Mouse (Mus musculus) hindbrain, embryonic 16.5 days (tissue): ENCODE results near the gene Mettl24. TPM values are rescaled to one million over a fixed set of nuclear protein-coding genes. Genes with fewer than 3 reads are reported as not detected.
"Not testable (repeated sequence)": the region's sequence is repeated elsewhere in the genome, so short reads cannot be mapped to it uniquely, and the experiment has no call there.

ENCODE experiments used
- ATAC-seq: fragments of 200-750 bp; cut with Nextera tagmentation; 2 replicates; pipeline ENCODE4 v1.8.0; 2017; ENCODE audit warnings: moderate TSS enrichment, moderate library complexity
- H3K27ac ChIP-seq: fragments of 300-500 bp; sonication (generic); 2 replicates; pipeline ENCODE4 v1.5.1; 2014; ENCODE audit warnings: low read depth, mild to moderate bottlenecking, control low read depth, low read length, moderate library complexity
- H3K27me3 ChIP-seq: fragments of 300-500 bp; sonication (generic); replicated peaks from 2 replicates; pipeline ENCODE4 v1.6.1; 2014; ENCODE audit warnings: low read length; ENCODE audit not compliant: control insufficient read depth, insufficient read depth
- H3K36me3 ChIP-seq: fragments of 300-500 bp; sonication (generic); 2 replicates; pipeline ENCODE4 v1.6.1; 2014; ENCODE audit warnings: mild to moderate bottlenecking, low read length, moderate library complexity, mixed read lengths; ENCODE audit not compliant: control insufficient read depth, insufficient read depth
- H3K4me1 ChIP-seq: fragments of 300-500 bp; sonication (generic); 2 replicates; pipeline ENCODE4 v1.6.1; 2014; ENCODE audit warnings: low read depth, low read length; ENCODE audit not compliant: control insufficient read depth, insufficient read depth
- H3K4me2 ChIP-seq: fragments of 300-500 bp; sonication (generic); 2 replicates; pipeline ENCODE4 v1.6.1; 2014; ENCODE audit warnings: mild to moderate bottlenecking, low read length, control low read depth, moderate library complexity
- H3K4me3 ChIP-seq: fragments of 300-500 bp; sonication (generic); 2 replicates; pipeline ENCODE4 v1.5.1; 2014; ENCODE audit warnings: mild to moderate bottlenecking, low read length, control low read depth, moderate library complexity
- H3K9ac ChIP-seq: fragments of 300-500 bp; sonication (generic); 2 replicates; pipeline ENCODE4 v1.6.1; 2014; ENCODE audit warnings: low read depth, mild to moderate bottlenecking, control low read depth, low read length, moderate library complexity
- H3K9me3 ChIP-seq: fragments of 300-500 bp; sonication (generic); 2 replicates; pipeline ENCODE4 v1.6.1; 2014; ENCODE audit warnings: mild to moderate bottlenecking, low read length, moderate library complexity; ENCODE audit not compliant: control insufficient read depth
- WGBS: fragments of 180-500 bp; shearing (Covaris S2); extraction: QIAGEN DNeasy Blood & Tissue Kit; methylation state at CpG from one replicate; pipeline ENCODE4 v1.1.7; 2014; 5-methylcytosine and 5-hydroxymethylcytosine counted together
- polyA plus RNA-seq: library from polyadenylated mRNA; unstranded; fragments of >200 nt; fragmentation: Nextera tagmentation; extraction: Ambion mirVana; gene quantifications from 2 replicates; pipeline ENCODE4 v1.2.1, GENCODE M21; 2015

Gene Mettl24
- polyA plus RNA-seq, 1 experiment from 2014 or later = 0.84 TPM

DNA sequence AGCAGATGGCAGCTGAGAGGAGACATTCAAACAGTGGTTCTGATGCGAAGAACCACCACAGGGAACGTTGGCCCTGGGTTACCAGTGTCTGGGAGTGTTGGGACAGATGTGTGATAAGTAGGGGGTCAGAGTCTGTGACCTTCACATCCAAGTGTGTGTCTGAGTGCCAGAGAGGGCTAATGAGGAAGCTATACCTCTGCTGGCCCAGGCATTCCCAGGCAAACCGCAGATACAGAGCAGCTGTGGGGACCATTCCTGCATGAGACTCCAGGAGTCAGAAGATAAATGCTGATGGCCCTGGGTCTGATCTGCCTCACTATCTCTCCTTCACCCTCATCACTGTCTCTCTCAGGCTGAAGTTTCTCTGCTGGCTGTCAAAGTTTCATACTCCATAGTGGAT, 57.6 kb downstream of the Mettl24 start:
- WGBS = 66% methylated on average over 3 of the region's 3 CpGs
- ATAC-seq = no peak
- Histone ChIP-seq H3K4me1 (peaks cover 10% of the 10 kb centered on the region), H3K4me2 (no peak overlapping the region), H3K27ac (no peak overlapping the region), H3K9me3 (no peaks in the 10 kb centered on the region), H3K4me3 (no peak overlapping the region), H3K27me3 (no peaks in the 10 kb centered on the region), H3K36me3 (no peaks in the 10 kb centered on the region), H3K9ac (no peak overlapping the region)

DNA sequence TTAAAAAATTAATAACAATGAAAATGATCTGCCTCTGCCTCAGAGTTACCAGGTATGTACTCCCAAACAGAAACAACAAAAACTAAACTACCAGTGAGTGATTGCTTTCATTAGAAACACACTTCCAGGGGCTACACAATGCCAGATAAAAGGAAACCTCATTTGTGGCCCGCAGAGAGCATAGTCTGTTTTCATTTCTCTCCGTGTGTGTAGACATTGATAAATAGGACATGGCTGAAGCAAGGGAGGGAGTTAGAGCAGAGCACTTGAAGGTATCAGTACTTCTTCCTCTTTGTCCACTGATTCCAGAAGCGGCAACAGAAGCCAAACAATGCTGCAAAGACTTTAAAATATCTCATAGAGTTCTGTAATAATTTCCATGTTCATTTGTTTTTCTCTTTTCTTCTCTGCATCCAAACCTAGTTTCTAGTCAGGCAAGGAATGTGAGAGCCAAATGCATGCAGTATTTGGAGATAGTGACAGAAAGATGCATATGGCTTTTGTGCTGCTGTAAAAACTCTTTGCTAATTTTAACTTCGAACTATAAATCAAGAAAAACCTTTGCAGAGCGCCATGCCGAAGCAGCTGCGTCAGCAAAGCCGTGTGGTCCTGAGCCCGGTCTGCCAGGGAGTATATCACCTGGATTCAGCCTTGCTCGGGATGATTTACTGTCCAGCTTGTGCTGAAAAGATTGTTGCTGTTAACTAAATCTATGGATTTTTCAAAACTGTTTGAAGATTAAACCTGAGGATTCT, 67.4 kb downstream of the Mettl24 start:
- Histone ChIP-seq H3K9me3 (no peaks in the 10 kb centered on the region), H3K27me3 (no peaks in the 10 kb centered on the region), H3K27ac (no peak overlapping the region; the same call in 1 of the 2 replicates), H3K36me3 (no peaks in the 10 kb centered on the region), H3K4me1 (peaks cover 11% of the 10 kb centered on the region), H3K4me2 (peak overlapping the region; percentile 38), H3K4me3 (no peak overlapping the region), H3K9ac (no peak overlapping the region)
- ATAC-seq = peak; percentile 78
- WGBS = 54% methylated on average over 10 of the region's 10 CpGs

DNA sequence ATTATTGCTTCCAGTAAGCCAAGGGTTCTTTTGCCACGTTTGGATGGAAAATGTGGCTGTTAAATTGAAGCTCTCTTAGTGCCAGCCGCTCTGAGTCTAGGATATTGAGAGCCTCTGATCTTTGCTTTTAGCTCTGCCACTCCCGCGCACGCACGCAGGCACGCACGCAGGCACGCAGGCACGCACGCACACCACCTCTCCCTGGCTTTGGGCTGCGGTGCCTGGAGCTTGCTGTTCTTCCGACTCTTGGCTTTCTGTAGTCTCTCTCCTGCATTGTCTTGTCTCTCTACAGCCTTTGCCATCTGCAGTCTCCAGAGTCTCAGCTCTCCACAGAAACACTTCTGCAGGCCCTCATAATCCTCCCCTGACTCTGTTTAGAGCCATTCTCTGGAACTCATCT, 68.1 kb downstream of the Mettl24 start:
- peak overlapping the region; percentile 56 for H3K27ac ChIP-seq
- no peaks in the 10 kb centered on the region for H3K9me3 ChIP-seq
- no peak overlapping the region for H3K4me3 ChIP-seq
- no peaks in the 10 kb centered on the region for H3K36me3 ChIP-seq
- H3K4me1 ChIP-seq = peaks cover 11% of the 10 kb centered on the region
- WGBS = 64% methylated on average over 13 of the region's 13 CpGs
- H3K9ac ChIP-seq = peak overlapping the region; percentile 41; the same call in 1 of the 2 replicates
- peak overlapping the region; percentile 38 for H3K4me2 ChIP-seq
- H3K27me3 ChIP-seq = no peaks in the 10 kb centered on the region
- peak; percentile 69; the same call in 1 of the 2 replicates for ATAC-seq

DNA sequence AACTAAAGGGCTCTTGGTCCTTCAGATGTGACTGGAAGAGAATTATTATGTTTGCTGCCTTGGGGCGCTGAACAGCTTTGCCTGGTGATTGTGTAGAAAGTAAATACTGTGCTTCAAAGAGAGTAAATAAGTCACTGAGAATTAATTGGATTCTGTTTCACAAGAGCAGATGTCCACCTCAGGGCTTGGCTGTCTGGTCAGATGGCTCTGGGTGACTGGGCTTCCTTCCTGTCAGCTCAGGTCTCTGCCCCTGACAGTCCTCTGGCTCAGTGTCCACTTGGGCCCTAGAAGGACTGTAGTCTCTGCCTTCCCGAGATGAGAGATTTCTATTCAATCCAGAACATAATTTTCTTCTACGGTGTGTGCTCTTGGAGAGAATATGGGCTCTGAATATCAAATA, 70.0 kb downstream of the Mettl24 start:
- Histone ChIP-seq H3K27me3 (no peaks in the 10 kb centered on the region), H3K36me3 (no peaks in the 10 kb centered on the region), H3K9ac (no peak overlapping the region), H3K27ac (no peak overlapping the region), H3K9me3 (no peaks in the 10 kb centered on the region), H3K4me3 (no peak overlapping the region), H3K4me2 (no peak overlapping the region), H3K4me1 (peaks cover 11% of the 10 kb centered on the region)
- no peak for ATAC-seq
- 68% methylated on average over 3 of the region's 3 CpGs for WGBS

DNA sequence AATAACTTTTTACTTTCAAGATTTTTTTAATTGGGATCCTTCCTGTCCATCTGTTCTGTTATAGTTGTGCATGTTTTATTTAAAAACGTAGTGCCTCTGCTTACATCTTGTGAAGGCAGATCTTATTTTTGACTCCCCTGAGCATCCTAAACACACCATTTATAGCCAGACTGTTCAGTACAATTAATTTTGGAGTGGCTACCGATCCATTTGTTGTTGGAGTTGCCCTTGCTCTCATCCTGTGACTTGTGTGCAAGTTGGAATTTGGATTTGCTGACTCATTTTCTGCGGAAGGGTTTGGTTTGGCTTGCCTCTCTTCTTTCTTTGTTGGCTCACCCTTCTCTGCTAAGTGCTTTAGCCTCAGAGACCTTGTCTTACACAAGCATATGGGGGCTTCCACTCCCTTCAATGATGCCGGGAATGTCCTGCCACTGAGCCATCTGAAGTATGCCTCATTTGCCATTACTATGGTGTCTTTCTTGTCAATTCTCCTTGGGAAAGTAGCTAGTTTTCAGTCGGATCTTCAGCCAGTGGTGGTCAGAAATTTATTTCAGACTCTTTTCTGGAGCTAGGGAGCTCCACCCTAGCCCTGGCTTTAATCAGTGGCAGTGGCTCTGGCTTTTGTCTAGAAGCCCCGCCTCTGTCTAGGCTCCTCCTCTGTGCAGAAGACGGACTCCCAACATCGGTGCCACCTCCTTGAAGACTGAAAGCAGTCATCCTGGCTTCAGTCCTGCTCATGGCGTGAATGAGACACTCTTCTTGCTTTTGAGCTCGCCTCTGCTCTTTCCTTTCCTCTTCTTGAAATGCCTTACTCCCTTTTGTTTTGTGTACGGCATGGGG, 75.3 kb downstream of the Mettl24 start:
- Histone ChIP-seq H3K9ac (no peak overlapping the region), H3K36me3 (no peaks in the 10 kb centered on the region), H3K4me2 (no peak overlapping the region), H3K9me3 (no peaks in the 10 kb centered on the region), H3K27me3 (no peaks in the 10 kb centered on the region), H3K27ac (no peak overlapping the region), H3K4me3 (no peak overlapping the region), H3K4me1 (no peaks in the 10 kb centered on the region)
- 84% methylated on average over 11 of the region's 11 CpGs for WGBS
- ATAC-seq = no peak

DNA sequence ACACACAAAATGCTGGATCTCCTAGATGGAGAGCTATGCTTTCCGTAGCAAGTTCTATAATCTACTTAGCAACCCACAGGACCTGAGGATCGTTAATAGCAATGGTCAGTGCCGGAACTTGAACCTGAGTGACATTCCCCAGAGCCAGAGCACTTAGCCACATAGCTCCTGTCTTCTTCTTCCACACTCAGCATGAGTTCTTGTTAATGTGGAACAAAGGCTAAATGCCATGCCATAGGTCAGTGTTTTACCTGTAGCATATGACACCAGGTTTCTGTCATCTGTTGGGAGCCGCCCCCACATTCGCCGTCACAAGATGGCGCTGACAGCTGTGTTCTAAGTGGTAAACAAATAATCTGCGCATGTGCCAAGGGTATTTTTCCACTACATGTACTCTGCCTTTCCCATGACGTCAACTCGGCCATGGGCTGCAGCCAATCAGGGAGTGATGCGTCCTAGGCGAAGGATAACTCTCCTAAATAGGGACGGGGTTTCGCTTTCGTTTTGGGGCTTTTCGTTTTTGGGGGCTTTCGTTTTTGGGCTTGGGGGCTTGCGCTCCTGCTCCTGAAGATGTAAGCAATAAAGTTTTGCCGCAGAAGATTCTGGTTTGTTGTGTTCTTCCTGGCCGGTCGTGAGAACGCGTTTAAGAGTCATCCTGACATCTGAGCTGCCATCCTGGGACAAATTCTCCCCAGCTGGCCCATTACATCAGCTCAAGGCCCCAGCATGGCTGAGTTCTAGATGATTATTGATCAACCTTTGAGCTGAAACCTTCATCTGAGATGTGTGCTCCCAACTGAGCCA, 76.5 kb downstream of the Mettl24 start:
- not testable (repeated sequence) for H3K27me3 ChIP-seq, H3K9ac ChIP-seq, H3K27ac ChIP-seq, H3K9me3 ChIP-seq, ATAC-seq, H3K4me1 ChIP-seq, H3K4me2 ChIP-seq, H3K36me3 ChIP-seq, H3K4me3 ChIP-seq
- 95% methylated on average over 20 of the region's 23 CpGs for WGBS

DNA sequence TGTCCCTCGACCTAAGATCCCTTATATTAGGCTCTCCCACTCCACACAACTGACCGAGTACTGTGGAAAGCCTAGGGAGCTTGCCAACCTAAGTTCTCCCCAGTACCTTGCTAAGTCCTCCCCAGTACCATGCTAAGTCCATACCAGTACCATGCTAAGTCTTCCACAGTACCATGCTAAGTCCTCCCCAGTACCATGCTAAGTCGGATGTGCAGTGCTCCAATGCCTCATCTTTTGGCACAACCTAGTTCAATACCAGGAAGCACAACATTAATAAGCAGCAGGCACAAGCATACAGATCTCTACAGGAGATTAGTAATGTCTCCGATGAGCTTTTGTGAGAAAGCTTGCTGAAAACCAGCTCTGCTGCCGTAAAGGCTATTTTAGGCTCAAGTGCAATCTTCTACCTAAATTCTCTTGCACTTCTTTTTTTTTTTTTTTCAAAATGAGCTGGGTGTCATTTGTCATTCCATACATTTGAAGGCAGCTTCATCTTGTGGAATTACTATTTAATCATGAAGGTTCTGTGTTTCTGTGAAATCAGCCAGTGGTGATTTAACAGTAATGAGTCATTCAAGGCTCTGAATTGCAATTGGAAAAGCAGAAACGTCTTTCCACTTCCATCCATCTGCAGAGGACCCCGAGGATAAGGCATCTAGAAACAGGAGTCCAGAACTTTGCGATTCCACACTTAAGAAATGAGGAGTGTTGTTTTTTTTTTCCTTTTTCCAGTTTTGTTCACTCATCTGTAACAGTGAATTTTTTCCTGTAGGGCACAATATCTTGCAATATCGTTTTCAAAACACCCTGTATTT, 77.3 kb downstream of the Mettl24 start:
- Histone ChIP-seq H3K4me2 (no peak overlapping the region), H3K27me3 (no peaks in the 10 kb centered on the region), H3K4me3 (no peak overlapping the region), H3K27ac (no peak overlapping the region), H3K9me3 (no peaks in the 10 kb centered on the region), H3K4me1 (no peaks in the 10 kb centered on the region), H3K36me3 (no peaks in the 10 kb centered on the region), H3K9ac (no peak overlapping the region)
- WGBS = 85% methylated on average over 9 of the region's 9 CpGs
- no peak; the same call in 1 of the 2 replicates for ATAC-seq

DNA sequence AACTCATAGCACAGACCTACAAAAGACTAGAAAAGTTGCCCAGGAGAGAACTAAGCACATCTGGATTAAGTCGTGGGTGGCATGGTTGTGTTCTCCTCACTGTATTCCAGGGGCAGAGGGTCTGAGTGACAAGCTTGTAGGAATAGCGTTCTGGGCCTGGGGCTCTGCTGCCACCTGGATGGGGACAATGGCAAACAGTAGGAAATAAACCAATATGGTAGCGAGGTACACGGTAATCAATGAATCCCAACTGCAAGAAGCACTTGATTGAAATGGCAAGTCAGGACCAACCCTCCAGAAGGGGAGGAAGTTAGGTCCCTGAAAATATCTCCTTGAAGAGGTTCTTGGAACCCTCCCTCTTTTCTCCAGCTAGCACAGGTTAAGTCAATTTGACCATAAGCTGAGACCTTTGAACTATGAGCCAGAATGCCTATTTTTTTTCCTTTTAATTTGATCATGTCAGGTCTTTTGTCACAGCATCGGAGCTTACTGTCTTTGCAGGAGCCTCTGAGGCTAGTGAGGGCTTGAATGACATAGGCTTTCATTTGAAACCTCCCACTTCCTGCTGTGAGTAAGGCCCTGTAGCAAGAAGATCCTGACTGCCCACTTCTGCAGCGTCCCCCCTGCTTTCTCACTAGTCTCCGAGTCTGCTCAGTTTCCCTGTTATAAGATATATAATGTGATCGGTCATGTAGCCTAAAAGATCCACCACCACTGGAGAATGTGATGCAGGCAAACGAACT, 78.1 kb downstream of the Mettl24 start:
- H3K27ac ChIP-seq = no peak overlapping the region
- no peaks in the 10 kb centered on the region for H3K4me1 ChIP-seq
- 66% methylated on average over 9 of the region's 9 CpGs for WGBS
- ATAC-seq = no peak
- H3K36me3 ChIP-seq = no peaks in the 10 kb centered on the region
- H3K9me3 ChIP-seq = no peaks in the 10 kb centered on the region
- no peak overlapping the region for H3K4me2 ChIP-seq
- no peaks in the 10 kb centered on the region for H3K27me3 ChIP-seq
- no peak overlapping the region for H3K9ac ChIP-seq
- no peak overlapping the region for H3K4me3 ChIP-seq
